10 mouse cellular contexts compared by ENCODE assay signal in the genomic region with DNA sequence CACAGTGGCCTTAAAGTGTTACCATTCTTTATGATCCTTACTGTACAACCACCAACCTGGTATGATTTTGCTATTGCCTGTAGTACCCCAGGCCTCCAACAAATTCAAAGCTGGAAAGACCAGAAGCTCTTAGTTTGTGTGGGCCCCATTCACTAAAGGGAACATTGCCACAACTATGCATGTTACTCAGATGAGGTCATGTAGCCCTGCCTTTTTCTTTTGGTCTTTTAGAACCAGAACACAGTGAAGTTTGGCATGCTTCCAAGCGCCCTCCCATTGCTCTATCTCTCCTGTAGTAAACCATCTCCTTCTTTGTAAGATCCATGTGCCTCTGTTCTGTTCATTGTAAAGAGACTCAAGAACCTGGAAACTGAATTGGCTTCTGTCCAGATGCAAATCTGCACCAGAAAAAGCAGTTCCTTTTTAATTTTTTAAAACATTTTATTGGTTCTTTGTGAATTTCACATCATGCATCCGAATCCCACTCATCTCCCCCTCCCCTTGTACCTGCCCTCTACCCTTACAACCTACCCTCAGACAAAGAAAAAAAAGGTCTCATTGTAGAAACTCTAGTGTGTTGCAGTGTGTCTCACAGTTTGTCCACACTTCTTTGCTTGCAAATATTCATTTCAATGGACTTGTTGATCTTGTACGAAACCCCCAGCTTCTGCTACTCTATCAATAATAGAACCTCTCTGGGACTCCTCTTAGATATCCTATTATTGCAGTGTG.
DNase-seq lines count a peak whose midpoint lies in the region; ATAC-seq lines count a peak whose summit lies in the region.
"Had no signal": no experiment of that assay in that cellular context is flagged by ENCODE, and none has a peak within 500 bp of the region (broad histone marks: within the 10 kb centered on the region; RNA-seq: fewer than 3 reads in every experiment).

No protein-coding gene starts in this region.

- H3K4me2 ChIP-seq in heart, embryonic 12.5 days: no peak overlapping the region
- H3K4me2 ChIP-seq in midbrain, embryonic 14.5 days (ENCODE audit: low read length): no peak overlapping the region
- no peak overlapping the region for H3K4me2 ChIP-seq in midbrain, embryonic 15.5 days
- H3K4me2 ChIP-seq in embryonic facial prominence, embryonic 14.5 days (ENCODE audit: low read depth, low read length): no peak overlapping the region
- no peak overlapping the region for H3K4me2 ChIP-seq in neural tube, embryonic 15.5 days
- no peak overlapping the region for H3K4me2 ChIP-seq in kidney, embryonic 16.5 days (replicated peaks; ENCODE audit: low read depth, low read length)

- H3K36me3 ChIP-seq in heart, embryonic 12.5 days: no peaks in the 10 kb centered on the region
- H3K36me3 ChIP-seq in midbrain, embryonic 14.5 days (ENCODE audit: control insufficient read depth, insufficient read depth, low read length): no peaks in the 10 kb centered on the region
- no peaks in the 10 kb centered on the region for H3K36me3 ChIP-seq in midbrain, embryonic 15.5 days (replicated peaks)
- H3K36me3 ChIP-seq in embryonic facial prominence, embryonic 14.5 days (ENCODE audit: control insufficient read depth, insufficient read depth, low read length): no peaks in the 10 kb centered on the region
- H3K36me3 ChIP-seq in neural tube, embryonic 15.5 days: no peaks in the 10 kb centered on the region
- H3K36me3 ChIP-seq in kidney, embryonic 16.5 days (ENCODE audit: insufficient read depth, low read length): no peaks in the 10 kb centered on the region
- H3K36me3 ChIP-seq: G1E had no signal

- peak; percentile 7 to 28 for DNase-seq in heart, postnatal 14 days
- DNase-seq in midbrain, embryonic 14.5 days: peak; percentile 46
- DNase-seq in embryonic facial prominence, embryonic 14.5 days (ENCODE audit: low spot score): peak; percentile 89
- DNase-seq in spleen, postnatal 4 days (ENCODE audit: low spot score in 2 of 2): no peak
- DNase-seq: cerebellum, adult 8-10 months had no signal

- H3K4me3 ChIP-seq in heart, embryonic 12.5 days: no peak overlapping the region
- H3K4me3 ChIP-seq in midbrain, embryonic 14.5 days (replicated peaks; ENCODE audit: low read depth, low read length): no peak overlapping the region
- H3K4me3 ChIP-seq in midbrain, embryonic 15.5 days: no peak overlapping the region
- H3K4me3 ChIP-seq in embryonic facial prominence, embryonic 14.5 days (ENCODE audit: low read depth, low read length): no peak overlapping the region
- no peak overlapping the region for H3K4me3 ChIP-seq in neural tube, embryonic 15.5 days (replicated peaks)
- no peak overlapping the region for H3K4me3 ChIP-seq in kidney, embryonic 16.5 days (ENCODE audit: low read length)

- H3K27ac ChIP-seq in heart, embryonic 12.5 days (ENCODE audit: poor library complexity, severe bottlenecking): no peak overlapping the region
- no peak overlapping the region for H3K27ac ChIP-seq in midbrain, embryonic 14.5 days (replicated peaks; ENCODE audit: low read depth, low read length)
- no peak overlapping the region for H3K27ac ChIP-seq in midbrain, embryonic 15.5 days
- no peak overlapping the region for H3K27ac ChIP-seq in embryonic facial prominence, embryonic 14.5 days (replicated peaks; ENCODE audit: low read depth, low read length)
- no peak overlapping the region for H3K27ac ChIP-seq in neural tube, embryonic 15.5 days (replicated peaks)
- H3K27ac ChIP-seq in kidney, embryonic 16.5 days (ENCODE audit: low read length): no peak overlapping the region

- ATAC-seq in heart, embryonic 12.5 days (ENCODE audit: insufficient number of reproducible peaks, low FRiP score): no peak
- no peak for ATAC-seq in midbrain, embryonic 14.5 days (ENCODE audit: low FRiP score, low TSS enrichment)
- ATAC-seq in midbrain, embryonic 15.5 days (replicated peaks): no peak
- peak; percentile 88 for ATAC-seq in embryonic facial prominence, embryonic 14.5 days (ENCODE audit: low read depth)
- ATAC-seq in neural tube, embryonic 15.5 days (ENCODE audit: low FRiP score): peak; percentile 24; the same call in 1 of the 2 replicates
- ATAC-seq in kidney, embryonic 16.5 days (ENCODE audit: low FRiP score, low TSS enrichment): no peak

- H3K9ac ChIP-seq in heart, embryonic 12.5 days: no peak overlapping the region
- no peak overlapping the region for H3K9ac ChIP-seq in midbrain, embryonic 14.5 days (replicated peaks; ENCODE audit: low read length)
- no peak overlapping the region for H3K9ac ChIP-seq in midbrain, embryonic 15.5 days
- H3K9ac ChIP-seq in embryonic facial prominence, embryonic 14.5 days (ENCODE audit: low read depth, low read length): no peak overlapping the region
- H3K9ac ChIP-seq in neural tube, embryonic 15.5 days (replicated peaks): no peak overlapping the region
- no peak overlapping the region for H3K9ac ChIP-seq in kidney, embryonic 16.5 days (replicated peaks; ENCODE audit: low read length)

- intact Hi-C loops in heart, postnatal 14 days (cut with DNase I): no loop called here

- WGBS in heart, embryonic 12.5 days: 81% methylated on average over 3 of the region's 3 CpGs
- WGBS in midbrain, embryonic 14.5 days: 68% methylated on average over 3 of the region's 3 CpGs
- 63% methylated on average over 3 of the region's 3 CpGs for WGBS in midbrain, embryonic 15.5 days
- 73% methylated on average over 3 of the region's 3 CpGs for WGBS in embryonic facial prominence, embryonic 14.5 days
- whole genome bisulfite sequencing in neural tube, embryonic 15.5 days: 71% methylated on average over 3 of the region's 3 CpGs
- WGBS in kidney, embryonic 16.5 days: 84% methylated on average over 3 of the region's 3 CpGs

- no peaks in the 10 kb centered on the region for H3K27me3 ChIP-seq in heart, embryonic 12.5 days (replicated peaks)
- no peaks in the 10 kb centered on the region; the same call in 1 of the 2 replicates for H3K27me3 ChIP-seq in midbrain, embryonic 14.5 days (ENCODE audit: control insufficient read depth, insufficient read depth, low read length)
- H3K27me3 ChIP-seq in midbrain, embryonic 15.5 days (replicated peaks): peaks cover 3% of the 10 kb centered on the region; the same call in 1 of the 2 replicates
- no peaks in the 10 kb centered on the region for H3K27me3 ChIP-seq in embryonic facial prominence, embryonic 14.5 days (replicated peaks; ENCODE audit: control insufficient read depth, insufficient read depth, low read length)
- no peaks in the 10 kb centered on the region for H3K27me3 ChIP-seq in neural tube, embryonic 15.5 days (replicated peaks)
- H3K27me3 ChIP-seq in kidney, embryonic 16.5 days (ENCODE audit: insufficient read depth, low read length): no peaks in the 10 kb centered on the region

- H3K4me1 ChIP-seq in heart, embryonic 12.5 days (replicated peaks): 0 out of 2 replicates have a peak, but pooled peaks cover 10% of the 10 kb centered on the region
- H3K4me1 ChIP-seq in midbrain, embryonic 14.5 days (ENCODE audit: control insufficient read depth, insufficient read depth, low read length): no peaks in the 10 kb centered on the region
- no peaks in the 10 kb centered on the region for H3K4me1 ChIP-seq in midbrain, embryonic 15.5 days
- peaks cover 8% of the 10 kb centered on the region; the same call in 1 of the 2 replicates for H3K4me1 ChIP-seq in embryonic facial prominence, embryonic 14.5 days (ENCODE audit: control insufficient read depth, insufficient read depth, low read length)
- H3K4me1 ChIP-seq in neural tube, embryonic 15.5 days: no peaks in the 10 kb centered on the region
- no peaks in the 10 kb centered on the region for H3K4me1 ChIP-seq in kidney, embryonic 16.5 days (ENCODE audit: insufficient read depth, low read length)

- H3K9me3 ChIP-seq in heart, embryonic 12.5 days (replicated peaks): no peaks in the 10 kb centered on the region
- H3K9me3 ChIP-seq in midbrain, embryonic 14.5 days (ENCODE audit: control insufficient read depth, low read length): no peaks in the 10 kb centered on the region
- no peaks in the 10 kb centered on the region for H3K9me3 ChIP-seq in midbrain, embryonic 15.5 days
- no peaks in the 10 kb centered on the region for H3K9me3 ChIP-seq in embryonic facial prominence, embryonic 14.5 days (ENCODE audit: control insufficient read depth, low read length)
- H3K9me3 ChIP-seq in neural tube, embryonic 15.5 days (replicated peaks): no peaks in the 10 kb centered on the region
- H3K9me3 ChIP-seq in kidney, embryonic 16.5 days (ENCODE audit: low read length): no peaks in the 10 kb centered on the region
- H3K9me3 ChIP-seq: G1E had no signal

Comparison
In these comparisons a context has a peak if more than half of its experiments do, and no peak if none do; other contexts are left out.
1. DNase-seq: peak in heart, postnatal 14 days (2 of 2), midbrain, embryonic 14.5 days (single experiment) and embryonic facial prominence, embryonic 14.5 days (single experiment); none in spleen, postnatal 4 days (0 of 2).
2. ATAC-seq: peak in embryonic facial prominence, embryonic 14.5 days (single experiment) and neural tube, embryonic 15.5 days (single experiment); none in heart, embryonic 12.5 days (single experiment), midbrain, embryonic 14.5 days (single experiment), midbrain, embryonic 15.5 days (single experiment) and kidney, embryonic 16.5 days (single experiment).